Mouse (Mus musculus) C2C12 (cell line): ENCODE measurements around the gene Gm9040. TPM values are rescaled to one million over a fixed set of nuclear protein-coding genes. Genes with fewer than 3 reads are reported as not detected.
"Not testable (repeated sequence)": the region's sequence is repeated elsewhere in the genome, so short reads cannot be mapped to it uniquely, and the experiment has no call there.

Experiments used
- H3K27me3 ChIP-seq: one replicate; pipeline ENCODE4 v1.6.1; 2011; ENCODE audit not compliant: control insufficient read depth, insufficient read depth, insufficient read length
- H3K36me3 ChIP-seq: one replicate; pipeline ENCODE4 v1.6.1; 2011; ENCODE audit not compliant: control insufficient read depth, insufficient read depth
- H3K4me3 ChIP-seq: one replicate; pipeline ENCODE4 v1.5.1; 2011; ENCODE audit warnings: mild to moderate bottlenecking, control low read depth; ENCODE audit not compliant: poor library complexity, insufficient read depth, severe bottlenecking
- H3K79me2 ChIP-seq: one replicate; pipeline ENCODE4 v1.6.1; 2011; ENCODE audit not compliant: control insufficient read depth, insufficient read depth
- H3K79me3 ChIP-seq: one replicate; pipeline ENCODE4 v1.6.1; 2011; ENCODE audit warnings: low read depth, control low read depth
- H3ac ChIP-seq: one replicate; pipeline ENCODE3; 2011; ENCODE audit warnings: low read depth; ENCODE audit not compliant: control insufficient read depth, insufficient read length
- CEBPB ChIP-seq: IDR thresholded peaks from one replicate; pipeline ENCODE4 v1.6.1; 2011; ENCODE audit warnings: low read depth, mild to moderate bottlenecking, control low read depth, moderate library complexity
- CTCF ChIP-seq: IDR thresholded peaks from one replicate; pipeline ENCODE4 v1.5.1; 2011; ENCODE audit not compliant: control insufficient read depth, insufficient read depth, insufficient read length
- MAX ChIP-seq: IDR thresholded peaks from one replicate; pipeline ENCODE4 v1.6.1; 2011; ENCODE audit warnings: mild to moderate bottlenecking, control low read depth
- MYOG ChIP-seq: IDR thresholded peaks from one replicate; pipeline ENCODE4 v1.6.1; 2011; ENCODE audit not compliant: control insufficient read depth, insufficient read length; ENCODE audit errors: extremely low read depth
- long read RNA-seq, 2 experiments: library from polyadenylated mRNA; unstranded; transcript quantifications; one replicate each; pipeline ENCODE4 v2.0.0; 2019 to 2020
- polyA plus RNA-seq: library from polyadenylated mRNA; unstranded; fragments of >200 nt; fragmentation: generic; extraction: Trizol; gene quantifications from one replicate; pipeline ENCODE4 v1.2.1, GENCODE M21; 2012; ENCODE audit warnings: missing spikeins

The Gm9040 gene
- polyA plus RNA-seq: not detected
- long read RNA-seq, experiment 1: 0 reads
- long read RNA-seq, experiment 2: 0 reads

- H3K27me3 ChIP-seq, H3K4me3 ChIP-seq, H3ac ChIP-seq, H3K79me2 ChIP-seq, H3K36me3 ChIP-seq, H3K79me3 ChIP-seq: not testable (repeated sequence)
These were observed at the start of gene Gm9040 for GRCm38 (mm10) chr10:118326869-118327268. Gene Gm9040, minus strand, starts transcription at chr10:118326969.

- Histone ChIP-seq H3K79me2 (no peaks in the 10 kb centered on the region), H3K79me3 (no peaks in the 10 kb centered on the region), H3ac (no peak overlapping the region), H3K27me3 (no peaks in the 10 kb centered on the region), H3K4me3 (no peak overlapping the region), H3K36me3 (no peaks in the 10 kb centered on the region)
- TF ChIP-seq CTCF: peak; percentile 85
- TF ChIP-seq CEBPB: no peak
These were observed 43.7 kb upstream of the Gm9040 start for GRCm38 (mm10) chr10:118370443-118370842.

- no peaks in the 10 kb centered on the region for H3K79me2 ChIP-seq
- H3K36me3 ChIP-seq: no peaks in the 10 kb centered on the region
- H3ac ChIP-seq: no peak overlapping the region
- no peaks in the 10 kb centered on the region for H3K27me3 ChIP-seq
- H3K4me3 ChIP-seq: no peak overlapping the region
- TF ChIP-seq CEBPB (no peak), MAX (no peak), MYOG (no peak)
- H3K79me3 ChIP-seq: no peaks in the 10 kb centered on the region
These were observed 42.7 kb upstream of the Gm9040 start for GRCm38 (mm10) chr10:118369518-118369917.

GRCm38 (mm10) chr10:118354005-118354404, 27.2 kb upstream of the Gm9040 start, which contains the start of gene Gm9049:
Gene Gm9049, minus strand, starts transcription at chr10:118354105.
- not testable (repeated sequence) for H3K79me3 ChIP-seq, H3K79me2 ChIP-seq, H3K4me3 ChIP-seq, H3ac ChIP-seq, H3K27me3 ChIP-seq, H3K36me3 ChIP-seq

- not testable (repeated sequence) for H3K4me3 ChIP-seq, H3K79me3 ChIP-seq, H3K27me3 ChIP-seq, H3K36me3 ChIP-seq, H3ac ChIP-seq, H3K79me2 ChIP-seq
These were observed 21.8 kb upstream of the Gm9040 start, which contains the start of gene Gm9048 for GRCm38 (mm10) chr10:118348579-118348978. Gene Gm9048, minus strand, starts transcription at chr10:118348679.

GRCm38 (mm10) chr10:118343155-118343554, 16.4 kb upstream of the Gm9040 start, which contains the start of gene Gm9046:
Gene Gm9046, minus strand, starts transcription at chr10:118343255.
- not testable (repeated sequence) for H3K27me3 ChIP-seq, H3K36me3 ChIP-seq, H3K79me2 ChIP-seq, H3ac ChIP-seq, H3K4me3 ChIP-seq, H3K79me3 ChIP-seq

GRCm38 (mm10) chr10:118337731-118338130, 11.0 kb upstream of the Gm9040 start, which contains the start of gene Gm9045:
Gene Gm9045, minus strand, starts transcription at chr10:118337831.
- not testable (repeated sequence) for H3K79me3 ChIP-seq, H3K4me3 ChIP-seq, H3K36me3 ChIP-seq, H3ac ChIP-seq, H3K27me3 ChIP-seq, H3K79me2 ChIP-seq

- H3K79me3 ChIP-seq, H3K4me3 ChIP-seq, H3K27me3 ChIP-seq, H3K79me2 ChIP-seq, H3ac ChIP-seq, H3K36me3 ChIP-seq: not testable (repeated sequence)
These were observed 5.5 kb upstream of the Gm9040 start, which contains the start of gene Gm9044 for GRCm38 (mm10) chr10:118332308-118332707. Gene Gm9044, minus strand, starts transcription at chr10:118332408.
